Mouse (Mus musculus): Measurements from ENCODE around the gene Vmn2r22. TPM values are rescaled to one million over a fixed set of nuclear protein-coding genes. Genes with fewer than 3 reads are reported as not detected.
"Not testable (repeated sequence)": the region's sequence is repeated elsewhere in the genome, so short reads cannot be mapped to it uniquely, and the experiment has no call there.

Gene Vmn2r22
- polyA plus RNA-seq (2011; ENCODE audit: insufficient read length, low read depth, missing spikeins) = not detected in 2 replicates

- H3K4me3 ChIP-seq (ENCODE audit: insufficient read depth, low read length); H3K27ac ChIP-seq (ENCODE audit: insufficient read depth, low read length); H3K4me1 ChIP-seq (ENCODE audit: control insufficient read depth, insufficient read depth, low read length): not testable (repeated sequence)
Observed at GRCm38 (mm10) chr6:123650625-123651024, at the start of gene Vmn2r22. TSS of gene Vmn2r22 (minus strand) at chr6:123650725.

- TF ChIP-seq CTCF (IDR thresholded peaks at IDR 0.05; ENCODE audit: borderline replicate concordance, insufficient read depth, low read length) (no peak), POLR2A (IDR thresholded peaks at IDR 0.05; ENCODE audit: low read depth, low read length) (no peak)
- Histone ChIP-seq H3K4me3 (ENCODE audit: insufficient read depth, low read length) (no peak overlapping the region), H3K27ac (ENCODE audit: insufficient read depth, low read length) (no peak overlapping the region), H3K4me1 (ENCODE audit: control insufficient read depth, insufficient read depth, low read length) (no peaks in the 10 kb centered on the region)
Observed at GRCm38 (mm10) chr6:123697213-123697612, 46.7 kb upstream of the Vmn2r22 start.

- H3K27ac ChIP-seq (ENCODE audit: insufficient read depth, low read length); H3K4me3 ChIP-seq (ENCODE audit: insufficient read depth, low read length); H3K4me1 ChIP-seq (ENCODE audit: control insufficient read depth, insufficient read depth, low read length): not testable (repeated sequence)
Observed at GRCm38 (mm10) chr6:123696639-123697038, 46.1 kb upstream of the Vmn2r22 start.

- Histone ChIP-seq H3K27ac (ENCODE audit: insufficient read depth, low read length) (no peak overlapping the region), H3K4me3 (ENCODE audit: insufficient read depth, low read length) (no peak overlapping the region), H3K4me1 (ENCODE audit: control insufficient read depth, insufficient read depth, low read length) (no peaks in the 10 kb centered on the region)
- TF ChIP-seq POLR2A (IDR thresholded peaks at IDR 0.05; ENCODE audit: low read depth, low read length) = no peak
- no peak for TF ChIP-seq CTCF (IDR thresholded peaks at IDR 0.05; ENCODE audit: borderline replicate concordance, insufficient read depth, low read length)
Observed at GRCm38 (mm10) chr6:123657040-123657439, 6.5 kb upstream of the Vmn2r22 start.

- H3K4me1 ChIP-seq (ENCODE audit: control insufficient read depth, insufficient read depth, low read length); H3K27ac ChIP-seq (ENCODE audit: insufficient read depth, low read length): not testable (repeated sequence)
Observed at GRCm38 (mm10) chr6:123639394-123639793, 11.1 kb downstream of the Vmn2r22 start.

GRCm38 (mm10) chr6:123623784-123624183, 26.7 kb downstream of the Vmn2r22 start:
- not testable (repeated sequence) for H3K4me1 ChIP-seq (ENCODE audit: control insufficient read depth, insufficient read depth, low read length); H3K27ac ChIP-seq (ENCODE audit: insufficient read depth, low read length); H3K4me3 ChIP-seq (ENCODE audit: insufficient read depth, low read length)

More at GRCm38 (mm10) chr6:123639394-123639793, 11.1 kb downstream of the Vmn2r22 start:
- H3K4me3 ChIP-seq (ENCODE audit: insufficient read depth, low read length) = not testable (repeated sequence)

GRCm38 (mm10) chr6:123588368-123588767, 62.2 kb downstream of the Vmn2r22 start:
- H3K4me1 ChIP-seq (ENCODE audit: control insufficient read depth, insufficient read depth, low read length); H3K27ac ChIP-seq (ENCODE audit: insufficient read depth, low read length); H3K4me3 ChIP-seq (ENCODE audit: insufficient read depth, low read length): not testable (repeated sequence)

- H3K27ac ChIP-seq (ENCODE audit: insufficient read depth, low read length); H3K4me1 ChIP-seq (ENCODE audit: control insufficient read depth, insufficient read depth, low read length); H3K4me3 ChIP-seq (ENCODE audit: insufficient read depth, low read length): not testable (repeated sequence)
Observed at GRCm38 (mm10) chr6:123587796-123588328, 62.7 kb downstream of the Vmn2r22 start.

GRCm38 (mm10) chr6:123583988-123584387, 66.5 kb downstream of the Vmn2r22 start:
- not testable (repeated sequence) for H3K4me3 ChIP-seq (ENCODE audit: insufficient read depth, low read length); H3K4me1 ChIP-seq (ENCODE audit: control insufficient read depth, insufficient read depth, low read length); H3K27ac ChIP-seq (ENCODE audit: insufficient read depth, low read length)

GRCm38 (mm10) chr6:123574698-123575097, 75.8 kb downstream of the Vmn2r22 start:
- not testable (repeated sequence) for H3K27ac ChIP-seq (ENCODE audit: insufficient read depth, low read length); H3K4me1 ChIP-seq (ENCODE audit: control insufficient read depth, insufficient read depth, low read length); H3K4me3 ChIP-seq (ENCODE audit: insufficient read depth, low read length)

Other genes with a start within 250 kb of the Vmn2r22 start
- gene Vmn2r20, start 232.6 kb downstream of the Vmn2r22 start, polyA plus RNA-seq (2011; ENCODE audit: insufficient read length, low read depth, missing spikeins) = not detected in 2 replicates
- not detected in 2 replicates for gene Vmn2r21, start 117.3 kb downstream of the Vmn2r22 start, polyA plus RNA-seq (2011; ENCODE audit: insufficient read length, low read depth, missing spikeins)
- not detected in 2 replicates for gene Vmn2r23, start 51.9 kb upstream of the Vmn2r22 start, polyA plus RNA-seq (2011; ENCODE audit: insufficient read length, low read depth, missing spikeins)
- not detected in 2 replicates for gene Vmn2r24, start 128.2 kb upstream of the Vmn2r22 start, polyA plus RNA-seq (2011; ENCODE audit: insufficient read length, low read depth, missing spikeins)
- not detected in 2 replicates for gene Vmn2r25, start 202.7 kb upstream of the Vmn2r22 start, polyA plus RNA-seq (2011; ENCODE audit: insufficient read length, low read depth, missing spikeins)